Mouse (Mus musculus): ENCODE data around the gene Atxn3.
"Not testable (repeated sequence)": the region's sequence is repeated elsewhere in the genome, so short reads cannot be mapped to it uniquely, and the experiment has no call there.

Atxn3 gene

DNA sequence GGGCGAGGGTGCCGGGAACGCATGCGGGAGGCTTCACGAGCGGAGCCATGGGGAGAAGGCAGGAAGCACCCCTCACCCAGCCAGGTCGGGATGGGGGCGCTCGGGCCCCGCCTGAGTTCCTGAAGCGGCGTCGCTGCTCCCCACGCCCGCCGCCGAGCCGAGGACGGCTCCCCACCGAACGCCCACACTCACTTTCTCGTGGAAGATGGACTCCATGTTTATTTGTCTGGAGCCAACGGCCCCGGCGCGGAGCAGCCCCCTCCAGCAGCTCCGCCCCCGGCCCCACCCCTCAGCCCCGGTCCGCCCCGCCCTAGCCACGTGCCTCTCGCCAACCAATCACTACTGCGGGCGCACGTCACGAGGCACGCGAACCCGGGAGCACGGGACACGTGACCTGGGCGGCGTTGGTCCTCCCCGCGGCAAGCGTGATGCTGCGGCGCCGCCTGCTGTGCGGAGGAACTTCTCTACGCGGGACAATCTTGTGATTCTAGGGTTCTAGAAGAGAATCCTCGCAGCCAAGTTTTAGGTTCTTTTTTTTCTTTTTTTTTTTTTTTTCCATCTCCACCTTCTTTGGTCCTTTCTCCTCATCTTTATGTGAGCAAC is at the start of gene Atxn3:
Gene Atxn3, minus strand, starts transcription at position 305 of the 603 bp plus-strand sequence.
- DNase-seq (ENCODE audit: low spot score) = peak; percentile 98

GRCm38 (mm10) chr12:102000785-102001184 is 42.7 kb upstream of the Atxn3 start:
- DNase-seq (ENCODE audit: low spot score) = no peak

DNA sequence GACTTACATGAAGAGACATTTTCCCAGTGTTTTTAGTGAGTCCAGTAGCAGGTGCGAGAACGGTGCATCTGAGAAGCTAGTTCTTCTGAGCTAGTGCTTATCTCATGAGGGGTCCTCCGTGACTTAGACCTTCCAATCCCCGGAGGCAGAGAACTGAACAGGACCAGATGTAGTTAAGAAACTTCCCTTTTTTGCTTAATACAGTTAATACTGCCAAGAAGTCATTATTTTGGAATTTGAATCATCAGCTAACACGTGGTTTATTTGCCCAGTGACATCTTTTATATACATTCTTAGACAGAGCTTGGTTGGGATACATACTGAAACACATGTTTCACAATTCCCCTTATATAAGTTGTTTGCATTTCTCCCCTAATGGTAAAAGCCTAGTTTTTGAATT is 40.9 kb upstream of the Atxn3 start:
- DNase-seq (ENCODE audit: low spot score) = no peak

- no peak for DNase-seq (ENCODE audit: low spot score)
Measured at GRCm38 (mm10) chr12:101994576-101995467, 36.8 kb upstream of the Atxn3 start.

DNA sequence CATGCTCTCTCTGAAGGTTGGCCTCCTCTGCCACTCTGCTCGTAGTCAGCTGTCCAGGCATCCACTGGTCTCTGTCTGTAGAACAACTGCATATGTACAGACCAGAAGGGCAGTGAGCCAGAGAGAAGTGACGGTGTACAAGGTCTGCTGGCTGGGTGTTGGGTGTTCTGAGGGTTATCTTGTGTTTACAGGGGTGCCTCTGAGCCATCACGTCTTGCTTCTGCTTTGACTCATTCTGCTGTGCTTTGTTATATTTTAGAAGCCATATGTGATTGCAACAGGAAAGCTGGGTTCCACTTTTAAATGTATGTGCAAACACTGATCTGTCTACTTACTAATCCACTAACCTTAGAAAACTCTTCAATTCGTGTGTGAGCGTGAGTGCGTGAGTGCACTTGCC is 29.6 kb upstream of the Atxn3 start:
- DNase-seq (ENCODE audit: low spot score) = no peak

GRCm38 (mm10) chr12:101985110-101985509 is 27.1 kb upstream of the Atxn3 start:
- no peak for DNase-seq (ENCODE audit: low spot score)

GRCm38 (mm10) chr12:101982977-101983376 is 24.9 kb upstream of the Atxn3 start:
- no peak for DNase-seq (ENCODE audit: low spot score)

DNA sequence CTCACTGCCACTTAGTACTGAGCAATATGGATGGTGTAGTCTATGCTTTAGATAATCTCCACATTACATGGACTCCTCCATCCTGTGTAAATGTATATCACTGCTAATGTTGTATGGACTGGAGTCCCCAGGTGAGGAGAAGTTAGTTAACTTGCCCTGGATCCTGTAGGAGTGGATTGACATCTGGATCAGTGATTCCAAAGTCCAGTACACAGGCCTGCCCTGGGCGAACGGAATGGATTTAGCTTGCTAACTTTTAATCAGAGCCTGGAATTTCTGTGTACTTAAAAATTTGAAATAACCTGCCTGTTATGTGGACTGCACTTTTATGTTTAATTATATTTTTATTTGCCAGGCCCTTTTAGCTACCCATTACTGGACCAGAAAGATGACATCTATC is 23.5 kb upstream of the Atxn3 start:
- no peak for DNase-seq (ENCODE audit: low spot score)

DNA sequence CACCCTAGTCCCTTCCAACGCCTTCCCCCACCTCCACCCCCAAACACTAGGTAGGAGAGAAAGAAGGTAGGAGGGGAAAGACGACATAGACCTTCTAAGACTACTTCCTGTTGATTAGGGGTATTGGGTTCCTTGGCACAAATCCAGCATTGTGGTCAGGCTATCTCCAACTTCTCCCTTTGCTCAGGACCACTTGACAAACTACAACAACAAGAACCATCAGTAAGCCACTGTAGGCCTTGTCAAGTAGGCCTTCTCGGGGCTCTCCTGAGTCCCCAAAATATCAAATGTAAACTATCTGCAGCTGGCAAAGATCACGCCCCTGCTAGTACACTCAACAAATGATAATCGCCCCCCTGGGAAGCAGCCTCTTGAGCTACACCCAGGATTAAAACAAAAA is 22.2 kb upstream of the Atxn3 start:
- DNase-seq (ENCODE audit: low spot score) = no peak

- no peak for DNase-seq (ENCODE audit: low spot score)
Measured at GRCm38 (mm10) chr12:101979213-101979750, 21.2 kb upstream of the Atxn3 start.

- no peak for DNase-seq (ENCODE audit: low spot score)
Measured at GRCm38 (mm10) chr12:101978588-101978987, 20.5 kb upstream of the Atxn3 start.

DNA sequence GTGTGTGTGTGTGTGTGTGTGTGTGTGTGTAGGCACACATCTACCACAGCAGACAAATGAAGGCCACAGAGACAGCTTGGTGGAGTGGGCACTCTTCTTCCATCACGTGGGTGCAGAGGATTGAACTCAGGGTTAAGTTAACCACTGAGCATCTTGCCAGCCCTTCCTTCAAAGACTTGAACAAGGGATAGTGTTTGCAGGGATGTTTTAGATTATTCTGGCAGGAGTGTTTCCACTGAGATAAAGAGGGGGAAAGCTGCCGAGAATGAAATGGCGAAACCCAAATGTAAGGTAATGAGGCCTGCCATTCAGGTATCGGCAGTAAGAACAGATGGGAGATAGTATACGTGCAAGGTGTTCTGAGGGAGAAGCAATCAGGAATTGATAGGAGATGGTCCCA is 20.1 kb upstream of the Atxn3 start:
- no peak for DNase-seq (ENCODE audit: low spot score)

DNA sequence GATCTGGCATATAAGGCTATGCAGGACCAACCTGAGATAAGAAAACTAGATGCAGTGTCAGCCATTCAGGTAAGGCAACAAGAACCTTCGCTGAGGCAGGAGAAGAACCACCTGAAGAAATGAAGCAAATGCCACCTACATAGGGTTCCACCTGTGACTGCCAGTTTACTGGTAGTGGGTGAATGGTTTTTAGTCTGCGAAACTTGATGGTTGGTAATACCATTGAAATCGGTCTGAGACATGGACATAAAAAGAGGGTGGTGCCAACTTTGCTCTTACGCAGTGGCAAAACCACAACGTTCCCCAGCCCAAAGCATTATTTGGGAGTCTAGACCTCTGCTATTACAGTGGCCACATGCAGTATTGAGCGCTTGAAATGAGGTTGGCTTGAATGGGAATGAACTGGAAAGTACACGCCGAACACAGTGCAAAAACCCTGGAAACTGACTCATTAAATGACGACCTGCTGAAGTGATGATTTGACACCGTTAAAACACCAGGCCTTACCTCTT is 19.4 kb upstream of the Atxn3 start:
- DNase-seq (ENCODE audit: low spot score) = no peak

DNA sequence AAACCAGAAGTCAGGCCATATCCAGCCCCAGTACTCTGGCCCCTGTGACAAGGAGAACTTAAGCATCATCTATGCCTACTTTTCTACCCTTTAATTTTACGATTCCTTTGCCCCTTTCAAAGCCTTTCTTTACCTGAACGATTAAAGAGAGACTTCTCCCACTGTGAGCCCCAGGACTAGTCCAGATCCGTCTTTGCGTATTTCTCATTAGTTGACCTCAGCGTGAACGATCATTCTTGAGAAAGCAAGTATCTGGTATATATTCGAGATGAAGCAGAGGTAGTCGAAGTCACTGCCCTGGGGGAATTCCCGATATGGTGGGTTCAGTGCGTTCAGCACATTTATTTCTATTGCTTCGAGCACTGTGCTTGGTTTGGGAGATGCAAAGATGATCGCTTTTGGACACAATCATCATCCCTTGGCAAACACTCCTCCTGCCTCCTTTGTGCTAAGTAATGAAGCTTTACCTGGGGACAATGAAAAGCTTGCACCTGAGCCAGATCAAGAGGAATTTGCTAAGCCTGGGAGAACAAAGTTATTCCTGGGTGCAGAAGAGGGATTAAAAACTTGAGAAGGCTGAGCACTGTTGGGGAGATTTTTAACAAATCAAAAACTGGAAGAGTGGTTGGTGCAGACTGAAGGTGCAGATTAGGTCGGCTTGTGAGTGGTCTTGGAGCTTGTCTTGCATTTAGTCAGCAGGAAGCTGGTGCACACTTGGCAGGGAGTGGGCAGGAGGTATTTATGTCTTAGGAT is 18.8 kb upstream of the Atxn3 start:
- DNase-seq (ENCODE audit: low spot score) = no peak

GRCm38 (mm10) chr12:101975601-101976571 is 17.8 kb upstream of the Atxn3 start, which contains the start of gene Cpsf2:
Gene Cpsf2 (plus strand): TSS chr12:101975988.
- peak; percentile 84 for DNase-seq (ENCODE audit: low spot score)

- DNase-seq (ENCODE audit: low spot score) = no peak
Measured at GRCm38 (mm10) chr12:101975167-101975600, 17.1 kb upstream of the Atxn3 start.

- no peak for DNase-seq (ENCODE audit: low spot score)
Measured at GRCm38 (mm10) chr12:101974571-101974970, 16.5 kb upstream of the Atxn3 start.

DNA sequence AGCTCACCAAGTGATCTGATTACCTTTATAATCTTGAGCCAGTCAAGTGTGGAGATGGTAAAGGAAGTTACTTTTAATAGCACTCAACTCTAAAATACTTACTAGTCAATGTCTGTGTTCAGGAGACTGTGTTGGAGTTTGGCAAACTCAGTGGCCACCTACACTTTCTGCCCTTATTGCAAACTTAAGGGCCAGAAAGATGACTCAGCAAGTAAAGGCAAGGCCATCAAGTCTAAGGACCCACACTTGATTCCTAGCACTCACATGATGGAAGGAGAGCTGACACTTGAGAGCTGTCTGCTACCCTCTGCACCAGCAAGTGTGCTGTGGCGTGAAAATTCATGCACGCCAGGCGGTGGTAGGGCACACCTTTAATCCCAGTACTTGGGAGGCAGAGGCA is 14.2 kb upstream of the Atxn3 start:
- no peak for DNase-seq (ENCODE audit: low spot score)

DNA sequence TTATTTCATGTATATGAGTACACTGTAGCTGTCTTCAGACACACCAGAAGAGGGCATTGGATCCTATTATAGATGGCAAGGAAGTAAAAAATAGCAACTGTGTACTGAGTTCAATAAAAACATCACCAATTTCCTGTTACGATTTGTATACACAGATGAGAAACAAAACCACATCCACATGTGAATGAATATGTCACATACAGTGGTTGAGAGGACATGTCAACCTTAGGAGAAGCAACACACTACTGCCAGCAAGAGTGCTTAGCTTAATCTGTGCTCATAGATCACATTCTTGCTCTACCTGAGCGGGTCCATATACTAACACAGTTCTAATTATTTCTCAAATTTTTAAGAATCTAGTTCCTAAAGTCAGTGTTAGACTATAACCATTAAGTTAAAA is 13.3 kb upstream of the Atxn3 start:
- no peak for DNase-seq (ENCODE audit: low spot score)

DNA sequence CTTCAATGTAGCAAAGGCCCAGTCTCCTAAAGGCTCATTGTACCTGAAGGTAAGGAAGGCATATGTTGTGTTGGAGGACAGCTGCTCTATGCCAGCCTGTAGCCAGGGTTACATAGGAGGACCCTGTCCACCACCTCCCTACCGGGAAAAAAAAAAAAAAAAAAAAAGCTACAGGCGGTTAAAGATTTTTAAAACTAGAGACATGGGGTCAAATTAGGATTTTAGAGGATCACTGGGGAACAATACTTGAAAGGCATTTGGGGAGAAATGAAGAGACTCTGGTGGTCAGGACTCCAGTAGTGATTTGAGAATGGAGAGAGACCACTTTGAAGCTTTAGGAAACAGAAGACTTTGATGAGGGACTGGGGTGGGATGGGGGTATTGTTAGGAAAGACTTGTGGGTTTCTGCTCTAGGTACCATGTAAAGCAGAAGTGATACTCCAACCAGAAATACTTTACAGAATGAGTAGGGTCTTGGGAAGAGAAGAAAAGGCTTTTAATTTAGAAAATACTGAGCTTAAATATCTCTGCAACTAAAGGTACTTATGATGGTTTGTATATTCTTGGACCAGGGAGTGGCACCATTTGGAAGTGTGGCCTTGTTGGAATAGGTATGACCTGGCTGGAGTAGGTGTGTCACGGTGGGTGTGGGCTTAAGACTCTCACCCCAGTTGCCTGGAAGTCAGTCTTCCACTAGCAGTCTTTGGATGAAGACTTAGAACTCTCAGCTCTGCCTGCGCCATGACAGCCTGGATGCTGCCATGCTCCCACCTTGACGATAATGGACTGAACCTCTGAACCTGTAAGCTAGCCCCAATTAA is 1.1 kb upstream of the Atxn3 start:
- not testable (repeated sequence) for DNase-seq (ENCODE audit: low spot score)

Data from testis, postnatal 14 days (tissue).